Mouse (Mus musculus) myocyte (in vitro differentiated cells): Measurements from ENCODE around the gene Smarcc2. TPM values are rescaled to one million over a fixed set of nuclear protein-coding genes. Genes with fewer than 3 reads are reported as not detected.
"Not testable (repeated sequence)": the region's sequence is repeated elsewhere in the genome, so short reads cannot be mapped to it uniquely, and the experiment has no call there.

Experiments used
- H3K27me3 ChIP-seq: one replicate; pipeline ENCODE4 v1.6.1; 2011; ENCODE audit not compliant: control insufficient read depth, insufficient read depth, insufficient read length
- H3K36me3 ChIP-seq: one replicate; pipeline ENCODE4 v1.6.1; 2011; ENCODE audit not compliant: control insufficient read depth, insufficient read depth
- H3K4me2 ChIP-seq: one replicate; pipeline ENCODE4 v1.6.1; 2011; ENCODE audit warnings: low read depth, control low read depth
- H3K4me3 ChIP-seq: one replicate; pipeline ENCODE4 v1.5.1; 2011; ENCODE audit warnings: mild to moderate bottlenecking, control low read depth, moderate library complexity
- H3K79me2 ChIP-seq: one replicate; pipeline ENCODE4 v1.6.1; 2011; ENCODE audit not compliant: control insufficient read depth, insufficient read depth
- H3ac ChIP-seq: one replicate; pipeline ENCODE4 v1.6.1; 2011; ENCODE audit not compliant: control insufficient read depth, insufficient read length
- CEBPB ChIP-seq: IDR thresholded peaks from 2 replicates; pipeline ENCODE4 v1.6.1; 2011; ENCODE audit warnings: mild to moderate bottlenecking, moderate library complexity; ENCODE audit not compliant: poor library complexity, insufficient read depth, severe bottlenecking
- E2F4 ChIP-seq: IDR thresholded peaks from one replicate; pipeline ENCODE4 v1.6.1; 2011; ENCODE audit warnings: mild to moderate bottlenecking, control low read depth, moderate library complexity; ENCODE audit not compliant: insufficient read depth
- MAX ChIP-seq: IDR thresholded peaks from one replicate; pipeline ENCODE4 v1.6.1; 2011; ENCODE audit warnings: low read depth, mild to moderate bottlenecking, control low read depth
- MYOD1 ChIP-seq, 3 experiments: IDR thresholded peaks; one replicate each; pipeline ENCODE4 v1.6.1; 2011; ENCODE audit warnings: control low read depth in 2 of 3, low read depth in 2 of 3, mild to moderate bottlenecking in 2 of 3, moderate library complexity in 1 of 3; ENCODE audit not compliant: insufficient read length in 2 of 3, control insufficient read depth in 1 of 3
- MYOG ChIP-seq, 3 experiments: IDR thresholded peaks; one replicate each; pipeline ENCODE4 v1.6.1; 2011; ENCODE audit warnings: control low read depth in 2 of 3, low read depth in 2 of 3, mild to moderate bottlenecking in 2 of 3; ENCODE audit not compliant: insufficient read length in 2 of 3, control insufficient read depth in 1 of 3, insufficient read depth in 1 of 3
- POLR2A ChIP-seq: IDR thresholded peaks from one replicate; pipeline ENCODE4 v1.6.1; 2011; ENCODE audit warnings: low read depth, mild to moderate bottlenecking, control low read depth, moderate library complexity; ENCODE audit not compliant: insufficient read length
- POLR2AphosphoS2 ChIP-seq: IDR thresholded peaks from one replicate; pipeline ENCODE4 v1.6.1; 2011; ENCODE audit warnings: low read depth, control low read depth; ENCODE audit not compliant: insufficient read length
- REST ChIP-seq: IDR thresholded peaks from one replicate; pipeline ENCODE4 v1.6.1; 2011; ENCODE audit warnings: mild to moderate bottlenecking, control low read depth, moderate library complexity; ENCODE audit not compliant: insufficient read depth, insufficient read length
- SRF ChIP-seq: IDR thresholded peaks from one replicate; pipeline ENCODE4 v1.6.1; 2011; ENCODE audit warnings: low read depth; ENCODE audit not compliant: control insufficient read depth, insufficient read length
- TCF12 ChIP-seq: IDR thresholded peaks from one replicate; pipeline ENCODE4 v1.6.1; 2011; ENCODE audit warnings: mild to moderate bottlenecking, control low read depth; ENCODE audit not compliant: poor library complexity, insufficient read depth, severe bottlenecking
- TCF3 ChIP-seq: IDR thresholded peaks from one replicate; pipeline ENCODE4 v1.6.1; 2011; ENCODE audit warnings: low read depth, control low read depth; ENCODE audit not compliant: insufficient read length
- USF1 ChIP-seq: IDR thresholded peaks from one replicate; pipeline ENCODE4 v1.6.1; 2011; ENCODE audit warnings: low read depth, mild to moderate bottlenecking, control low read depth, moderate library complexity
- polyA plus RNA-seq: library from polyadenylated mRNA; unstranded; fragments of >200 nt; fragmentation: generic; extraction: Trizol; gene quantifications from one replicate; pipeline ENCODE4 v1.2.1, GENCODE M21; 2012; ENCODE audit warnings: missing spikeins

Smarcc2 gene
- polyA plus RNA-seq, 1 experiment, result 52.5 TPM

- H3K36me3 ChIP-seq, result peaks cover 8% of the 10 kb centered on the region
- no peak overlapping the region for H3K4me3 ChIP-seq
- TF ChIP-seq USF1 (no peak), MYOG (IDR thresholded peaks at IDR 0.05; ENCODE audit: control insufficient read depth in 1 of 3, insufficient read depth in 1 of 3, insufficient read length in 2 of 3, low read depth in 2 of 3) (peak in 1 of 3 experiments; percentile 4), MYOD1 (IDR thresholded peaks at IDR 0.05; ENCODE audit: control insufficient read depth in 1 of 3, insufficient read length in 2 of 3, low read depth in 2 of 3) (no peak), TCF3 (no peak), REST (no peak), SRF (no peak)
- H3ac ChIP-seq, result no peak overlapping the region
- no peaks in the 10 kb centered on the region for H3K27me3 ChIP-seq
- peak overlapping the region; percentile 25 for H3K4me2 ChIP-seq
- H3K79me2 ChIP-seq, result no peaks in the 10 kb centered on the region
Measured at GRCm38 (mm10) chr10:128504641-128505370, 45.8 kb downstream of the Smarcc2 start.

GRCm38 (mm10) chr10:128505371-128505667 is 46.3 kb downstream of the Smarcc2 start:
- not testable (repeated sequence) for H3K4me3 ChIP-seq, H3K79me2 ChIP-seq, H3K27me3 ChIP-seq, H3K4me2 ChIP-seq, H3ac ChIP-seq
- peaks cover 13% of the 10 kb centered on the region for H3K36me3 ChIP-seq

- Histone ChIP-seq H3K79me2 (no peaks in the 10 kb centered on the region), H3K27me3 (no peaks in the 10 kb centered on the region), H3K4me3 (no peak overlapping the region), H3K4me2 (no peak overlapping the region), H3K36me3 (peaks cover 19% of the 10 kb centered on the region), H3ac (no peak overlapping the region)
- TF ChIP-seq TCF12 (no peak), E2F4 (no peak), MYOG (IDR thresholded peaks at IDR 0.05; ENCODE audit: control insufficient read depth in 1 of 3, insufficient read depth in 1 of 3, insufficient read length in 2 of 3, low read depth in 2 of 3) (no peak), SRF (no peak), TCF3 (no peak), USF1 (no peak), REST (no peak), MYOD1 (IDR thresholded peaks at IDR 0.05; ENCODE audit: control insufficient read depth in 1 of 3, insufficient read length in 2 of 3, low read depth in 2 of 3) (no peak)
Measured at GRCm38 (mm10) chr10:128505974-128506373, 46.9 kb downstream of the Smarcc2 start.

GRCm38 (mm10) chr10:128508260-128508659 is 49.2 kb downstream of the Smarcc2 start:
- TF ChIP-seq POLR2A, result no peak
- no peak for TF ChIP-seq REST
- no peak for TF ChIP-seq MAX
- no peak for TF ChIP-seq MYOG (IDR thresholded peaks at IDR 0.05; ENCODE audit: control insufficient read depth in 1 of 3, insufficient read depth in 1 of 3, insufficient read length in 2 of 3, low read depth in 2 of 3)
- TF ChIP-seq MYOD1 (IDR thresholded peaks at IDR 0.05; ENCODE audit: control insufficient read depth in 1 of 3, insufficient read length in 2 of 3, low read depth in 2 of 3), result no peak
- no peaks in the 10 kb centered on the region for H3K79me2 ChIP-seq

GRCm38 (mm10) chr10:128509203-128509602 is 50.2 kb downstream of the Smarcc2 start:
- TF ChIP-seq MYOG (IDR thresholded peaks at IDR 0.05; ENCODE audit: control insufficient read depth in 1 of 3, insufficient read depth in 1 of 3, insufficient read length in 2 of 3, low read depth in 2 of 3) (no peak), POLR2AphosphoS2 (peak; percentile 74)

More at GRCm38 (mm10) chr10:128508260-128508659, 49.2 kb downstream of the Smarcc2 start:
- Histone ChIP-seq H3K36me3 (peaks cover 28% of the 10 kb centered on the region), H3K4me2 (no peak overlapping the region), H3K27me3 (no peaks in the 10 kb centered on the region), H3ac (no peak overlapping the region), H3K4me3 (no peak overlapping the region)

GRCm38 (mm10) chr10:128509831-128510230 is 50.8 kb downstream of the Smarcc2 start:
- no peak for TF ChIP-seq CEBPB
- TF ChIP-seq POLR2AphosphoS2, result no peak
- no peak for TF ChIP-seq MYOG (IDR thresholded peaks at IDR 0.05; ENCODE audit: control insufficient read depth in 1 of 3, insufficient read depth in 1 of 3, insufficient read length in 2 of 3, low read depth in 2 of 3)
- TF ChIP-seq TCF12, result no peak
- TF ChIP-seq REST, result no peak
- no peak for TF ChIP-seq SRF
- no peak for TF ChIP-seq MAX
- no peak for TF ChIP-seq E2F4
- TF ChIP-seq MYOD1 (IDR thresholded peaks at IDR 0.05; ENCODE audit: control insufficient read depth in 1 of 3, insufficient read length in 2 of 3, low read depth in 2 of 3), result no peak
- no peak for TF ChIP-seq TCF3
- peaks cover 38% of the 10 kb centered on the region for H3K36me3 ChIP-seq

More at GRCm38 (mm10) chr10:128509203-128509602, 50.2 kb downstream of the Smarcc2 start:
- no peak overlapping the region for H3K4me3 ChIP-seq
- no peaks in the 10 kb centered on the region for H3K27me3 ChIP-seq
- no peak overlapping the region for H3ac ChIP-seq
- no peak overlapping the region for H3K4me2 ChIP-seq
- peaks cover 38% of the 10 kb centered on the region for H3K36me3 ChIP-seq
- no peaks in the 10 kb centered on the region for H3K79me2 ChIP-seq

More at GRCm38 (mm10) chr10:128509831-128510230, 50.8 kb downstream of the Smarcc2 start:
- Histone ChIP-seq H3K4me3 (no peak overlapping the region), H3K27me3 (no peaks in the 10 kb centered on the region), H3K4me2 (no peak overlapping the region), H3K79me2 (no peaks in the 10 kb centered on the region), H3ac (no peak overlapping the region)
